Mouse (Mus musculus): ENCODE data around the gene Ppm1h.

Gene Ppm1h

GRCm38 (mm10) chr10:122678541-122679436 is at the start of gene Ppm1h:
Ppm1h (plus strand) TSS chr10:122678762.
- DNase-seq = peak; percentile 75

- no peak for DNase-seq
These were observed 49.6 kb upstream of the Ppm1h start for GRCm38 (mm10) chr10:122629003-122629402.

- no peak for DNase-seq
These were observed 38.7 kb upstream of the Ppm1h start for GRCm38 (mm10) chr10:122639879-122640278.

- DNase-seq = no peak
These were observed 37.2 kb upstream of the Ppm1h start for GRCm38 (mm10) chr10:122641263-122641795.

GRCm38 (mm10) chr10:122642125-122642524 is 36.4 kb upstream of the Ppm1h start:
- no peak for DNase-seq

GRCm38 (mm10) chr10:122651932-122652331 is 26.6 kb upstream of the Ppm1h start:
- no peak for DNase-seq

GRCm38 (mm10) chr10:122652578-122652977 is 26.0 kb upstream of the Ppm1h start:
- no peak for DNase-seq

DNA sequence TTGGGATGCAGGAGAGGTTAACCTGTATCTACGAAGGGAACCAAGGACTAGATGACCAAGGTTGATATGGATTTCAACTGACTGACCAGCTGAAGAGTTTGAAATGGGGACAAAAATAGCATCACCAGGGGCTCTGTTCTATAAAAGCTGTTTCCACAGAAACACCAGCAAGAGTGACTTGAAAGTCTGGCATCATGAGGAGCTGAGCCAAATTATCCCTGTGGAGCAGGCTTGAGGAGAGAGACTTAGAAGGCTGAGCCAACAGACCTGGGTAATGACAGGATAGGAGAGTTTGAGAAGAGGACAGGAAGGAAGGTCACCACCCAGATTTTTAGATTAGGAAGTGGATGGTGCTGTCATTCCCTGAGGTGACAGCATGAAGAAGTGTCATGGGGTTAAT is 12.9 kb upstream of the Ppm1h start:
- DNase-seq = no peak

DNA sequence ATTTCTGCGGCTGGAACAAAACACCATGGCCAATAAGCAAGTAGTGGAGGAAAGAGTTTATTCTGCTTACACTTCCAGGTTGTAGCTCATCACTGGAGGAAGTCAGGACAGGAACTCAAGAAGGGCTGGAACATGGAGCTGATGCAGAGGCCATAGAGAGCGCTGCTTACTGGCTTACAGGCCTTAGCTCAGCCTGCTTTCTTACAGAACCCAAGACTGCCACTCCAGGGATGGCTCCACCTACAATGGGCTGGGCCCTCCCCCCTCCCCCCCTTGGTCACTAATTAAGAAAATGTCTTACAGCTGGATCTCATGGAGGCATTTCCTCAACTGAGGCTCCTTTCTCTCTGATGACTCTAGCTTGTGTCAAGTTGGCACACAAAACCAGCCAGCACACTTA is 7.3 kb upstream of the Ppm1h start:
- no peak for DNase-seq

DNA sequence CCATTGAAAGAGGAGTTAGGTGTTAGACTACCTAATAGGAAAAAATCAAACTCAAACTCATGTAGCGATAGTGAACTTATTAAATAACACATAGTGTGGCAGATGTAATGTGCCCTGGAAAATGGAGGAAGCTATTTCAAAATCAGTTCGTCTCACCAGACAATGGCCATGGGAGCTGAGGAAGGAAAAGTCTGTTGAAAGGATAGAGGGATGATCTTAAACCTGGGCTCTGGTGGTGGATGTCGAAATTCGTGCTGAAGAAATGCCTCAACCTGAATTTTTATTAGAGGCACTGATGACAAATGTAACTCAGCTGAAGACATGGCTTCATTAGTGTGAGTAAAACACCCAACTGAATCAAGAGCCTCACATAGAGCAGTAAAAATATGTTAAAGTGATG is 6.5 kb upstream of the Ppm1h start:
- DNase-seq = no peak

DNA sequence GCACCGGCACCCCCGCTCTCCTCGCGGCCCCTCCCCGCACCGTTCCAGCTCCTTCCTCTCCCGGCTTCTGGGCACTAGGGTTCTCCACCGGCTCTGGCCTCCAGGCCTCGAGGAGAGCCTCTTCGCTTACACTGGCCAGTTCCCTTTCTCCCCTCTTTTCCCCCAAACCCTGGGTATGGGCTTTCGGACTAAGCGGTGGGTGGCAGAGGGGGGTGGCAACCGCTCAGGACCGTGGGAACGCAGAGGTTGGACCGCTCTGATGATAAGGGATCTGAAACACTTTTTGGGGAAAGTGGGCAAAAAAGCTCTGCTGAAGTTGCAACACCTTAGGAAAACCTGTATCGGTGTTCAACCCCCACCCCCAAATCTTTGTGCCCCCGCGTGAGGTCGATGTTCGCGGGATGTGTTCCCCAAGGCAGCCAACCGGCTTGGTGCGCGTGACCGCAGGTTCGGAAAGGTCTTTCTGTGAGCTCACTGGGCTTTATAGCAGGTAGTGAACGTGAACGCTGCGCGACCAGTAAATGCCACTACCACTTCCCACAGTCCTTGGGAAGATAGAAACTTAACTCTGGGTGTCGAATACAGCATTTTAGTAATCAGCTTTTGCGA is 979 bp downstream of the Ppm1h start:
- DNase-seq = peak; percentile 41

DNA sequence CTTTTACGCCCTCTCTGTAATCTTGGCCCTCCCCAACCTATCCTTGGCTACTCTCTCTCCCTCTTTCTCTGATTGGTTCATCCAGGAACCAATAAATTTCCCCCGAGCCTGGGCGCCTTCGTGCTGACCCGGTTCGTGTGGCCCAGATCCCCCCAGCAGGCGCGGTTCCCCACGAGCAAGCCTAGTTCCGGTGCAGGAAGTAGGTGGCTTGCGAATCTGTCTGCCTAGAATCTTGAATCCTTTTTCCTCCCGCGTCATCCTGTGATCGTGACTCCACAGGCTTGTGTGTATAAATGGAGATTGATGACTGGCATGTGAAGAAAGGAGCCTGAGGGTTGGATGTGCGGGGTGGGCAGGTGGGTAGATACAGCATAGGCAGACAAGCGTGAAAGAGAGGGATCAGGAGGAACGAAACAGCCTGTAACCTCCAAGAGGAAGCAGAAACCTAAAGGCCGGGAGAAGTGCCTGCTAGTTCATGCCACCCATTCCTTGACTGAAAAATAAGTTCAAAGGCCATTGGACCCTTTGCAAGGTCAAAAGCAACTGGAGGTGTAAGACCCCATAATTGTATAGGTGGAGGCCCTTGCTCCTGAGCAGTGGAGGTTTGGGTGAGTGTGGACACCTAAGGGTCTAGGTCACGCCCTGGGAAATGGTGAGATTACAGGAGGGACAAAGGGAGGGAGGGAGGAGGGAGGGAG is 2.0 kb downstream of the Ppm1h start:
- peak; percentile 60 for DNase-seq

DNA sequence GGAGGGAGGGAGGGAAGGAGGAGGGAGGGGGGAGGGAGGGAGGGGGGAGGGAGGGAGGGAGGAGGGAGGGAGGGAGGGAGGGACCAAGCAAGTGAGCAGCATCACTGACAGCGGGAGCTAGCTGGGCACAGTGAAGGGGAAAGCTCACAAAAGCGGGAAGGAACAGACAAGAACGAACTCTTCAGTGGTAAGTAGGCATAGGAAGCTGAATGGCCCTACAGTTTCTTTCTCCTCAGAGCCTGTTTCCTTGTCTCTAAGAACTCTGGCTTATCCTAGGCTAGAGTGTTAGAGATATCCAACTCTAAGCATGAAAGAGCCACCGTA is 2.5 kb downstream of the Ppm1h start:
- DNase-seq = no peak

GRCm38 (mm10) chr10:122683819-122684330 is 5.3 kb downstream of the Ppm1h start:
- no peak for DNase-seq

DNA sequence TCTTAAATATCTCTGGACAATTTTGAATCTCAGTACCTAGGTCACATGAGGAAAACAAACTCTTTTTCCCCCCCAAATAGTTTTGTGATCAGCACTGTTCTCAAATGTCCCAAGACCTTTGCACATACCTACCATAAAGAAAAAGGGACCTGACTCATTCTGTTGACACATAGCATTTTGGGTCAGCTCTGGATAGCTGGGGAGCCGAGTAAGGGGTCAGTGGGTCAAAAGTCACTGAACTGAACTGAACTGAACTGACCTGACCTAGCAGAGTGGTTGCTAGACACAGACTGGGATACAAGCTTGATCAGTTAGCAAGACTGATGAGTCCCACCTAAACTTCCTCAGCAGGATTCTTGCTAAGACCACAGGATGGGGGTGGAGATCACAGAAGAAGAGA is 6.7 kb downstream of the Ppm1h start:
- DNase-seq = no peak

GRCm38 (mm10) chr10:122685836-122686531 is 7.4 kb downstream of the Ppm1h start:
- no peak for DNase-seq

- DNase-seq = no peak
These were observed 12.1 kb downstream of the Ppm1h start for GRCm38 (mm10) chr10:122690698-122691097.

- peak; percentile 80 for DNase-seq
These were observed 14.7 kb downstream of the Ppm1h start for GRCm38 (mm10) chr10:122693158-122693777.

GRCm38 (mm10) chr10:122693911-122694618 is 15.5 kb downstream of the Ppm1h start:
- no peak for DNase-seq

GRCm38 (mm10) chr10:122696335-122696734 is 17.8 kb downstream of the Ppm1h start:
- no peak for DNase-seq

- no peak for DNase-seq
These were observed 19.8 kb downstream of the Ppm1h start for GRCm38 (mm10) chr10:122698347-122698746.

- no peak for DNase-seq
These were observed 26.3 kb downstream of the Ppm1h start for GRCm38 (mm10) chr10:122704901-122705300.

Data from cerebellum, adult 11 months (tissue).